Mouse (Mus musculus): Measurements from ENCODE around the gene 2610528J11Rik. TPM values are rescaled to one million over a fixed set of nuclear protein-coding genes. Genes with fewer than 3 reads are reported as not detected.

Gene 2610528J11Rik
- polyA plus RNA-seq, 1 experiment from 2014 or later: 5.0 TPM

GRCm38 (mm10) chr4:118522248-118522647 lies 4.6 kb upstream of the 2610528J11Rik start:
- Histone ChIP-seq H3K36me3 (no peaks in the 10 kb centered on the region), H3K9me3 (no peaks in the 10 kb centered on the region), H3K4me2 (no peak overlapping the region), H3K4me1 (peaks cover 6% of the 10 kb centered on the region), H3K9ac (no peak overlapping the region), H3K4me3 (no peak overlapping the region), H3K27ac (no peak overlapping the region), H3K27me3 (peaks cover 6% of the 10 kb centered on the region; the same call in 1 of the 2 replicates)
- no peak for ATAC-seq (ENCODE audit: insufficient number of reproducible peaks, insufficient read depth, low FRiP score, low TSS enrichment, low read depth)
- 85% methylated on average over 7 of the region's 7 CpGs for WGBS

DNA sequence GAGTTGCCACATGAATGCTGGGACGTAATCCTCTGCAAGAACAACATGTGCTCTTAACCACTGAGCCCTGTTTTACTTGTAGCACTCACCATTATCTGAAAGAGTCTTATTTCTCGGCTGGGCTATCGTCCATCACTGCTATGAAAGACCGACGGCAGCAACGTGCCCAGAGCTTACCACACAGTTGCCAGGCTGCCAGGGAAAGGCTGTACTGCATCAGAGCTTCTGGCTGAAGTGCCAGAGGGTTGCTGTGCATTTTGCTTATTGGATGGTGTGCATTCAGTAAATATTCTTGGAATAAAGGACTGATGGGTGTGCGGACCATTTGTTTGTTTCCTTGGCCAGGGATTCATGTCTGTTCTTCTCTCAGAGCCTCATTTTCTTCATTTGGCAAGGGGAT lies 2.8 kb upstream of the 2610528J11Rik start:
- Histone ChIP-seq H3K9ac (no peak overlapping the region), H3K27ac (no peak overlapping the region; the same call in 1 of the 2 replicates)
- ATAC-seq (ENCODE audit: insufficient number of reproducible peaks, insufficient read depth, low FRiP score, low TSS enrichment, low read depth): no peak

DNA sequence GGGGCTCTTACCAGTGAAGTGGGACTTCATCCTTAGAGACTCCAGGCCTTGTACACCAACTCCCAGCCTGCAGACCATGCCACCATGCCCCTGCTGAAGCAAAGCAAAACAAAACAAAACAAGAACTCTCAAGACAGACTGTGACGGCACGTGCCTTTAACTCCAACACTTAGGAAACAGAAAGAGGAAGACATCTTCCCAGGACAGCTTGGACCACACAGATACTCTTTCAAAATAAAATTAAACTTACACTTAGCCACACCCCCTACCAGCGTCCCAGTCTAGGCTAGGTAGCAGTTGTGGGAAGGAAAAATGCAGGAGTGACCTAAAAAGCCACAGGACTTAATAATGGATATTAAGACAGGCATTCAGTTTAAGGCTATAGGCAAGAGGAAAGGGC lies 1.0 kb upstream of the 2610528J11Rik start:
- Histone ChIP-seq H3K4me1 (peaks cover 4% of the 10 kb centered on the region; the same call in 1 of the 2 replicates), H3K9ac (no peak overlapping the region), H3K27ac (no peak overlapping the region), H3K4me3 (no peak overlapping the region), H3K36me3 (no peaks in the 10 kb centered on the region), H3K4me2 (no peak overlapping the region), H3K27me3 (no peaks in the 10 kb centered on the region), H3K9me3 (no peaks in the 10 kb centered on the region)
- no peak for ATAC-seq (ENCODE audit: insufficient number of reproducible peaks, insufficient read depth, low FRiP score, low TSS enrichment, low read depth)
- 69% methylated on average over 3 of the region's 3 CpGs for WGBS

More for the DNA sequence above, 2.8 kb upstream of the 2610528J11Rik start:
- no peaks in the 10 kb centered on the region for H3K9me3 ChIP-seq
- H3K4me3 ChIP-seq: no peak overlapping the region
- WGBS: 79% methylated on average over 7 of the region's 7 CpGs
- no peak overlapping the region for H3K4me2 ChIP-seq
- peaks cover 4% of the 10 kb centered on the region; the same call in 1 of the 2 replicates for H3K4me1 ChIP-seq
- no peaks in the 10 kb centered on the region for H3K27me3 ChIP-seq
- H3K36me3 ChIP-seq: no peaks in the 10 kb centered on the region

GRCm38 (mm10) chr4:118527335-118527681 lies 509 bp downstream of the 2610528J11Rik start:
- Histone ChIP-seq H3K27me3 (no peaks in the 10 kb centered on the region), H3K4me3 (peak overlapping the region; percentile 28), H3K4me2 (peak overlapping the region; percentile 31), H3K36me3 (no peaks in the 10 kb centered on the region), H3K27ac (no peak overlapping the region), H3K4me1 (peaks cover 4% of the 10 kb centered on the region; the same call in 1 of the 2 replicates), H3K9ac (no peak overlapping the region), H3K9me3 (no peaks in the 10 kb centered on the region)
- ATAC-seq (ENCODE audit: insufficient number of reproducible peaks, insufficient read depth, low FRiP score, low TSS enrichment, low read depth): no peak
- 28% methylated on average over 5 of the region's 5 CpGs for WGBS

DNA sequence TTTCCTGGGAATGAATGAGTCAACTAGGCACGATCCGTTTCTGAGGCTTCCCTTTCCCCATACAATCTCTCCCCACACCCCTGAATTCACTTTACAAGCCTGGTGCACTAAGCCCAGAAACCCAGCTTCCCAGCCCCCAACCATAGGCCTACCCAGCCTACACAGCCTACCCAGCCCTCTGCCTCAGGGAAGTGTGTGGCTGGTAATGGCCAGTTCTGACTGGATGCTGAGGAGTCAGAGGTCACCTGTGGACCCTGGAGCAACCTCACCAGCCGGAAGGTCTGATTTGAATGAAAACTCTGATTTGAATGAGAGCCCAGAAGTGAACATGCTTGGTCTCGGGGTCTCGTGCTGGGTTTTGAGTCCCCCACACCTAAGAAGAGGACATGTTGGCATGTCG lies 921 bp downstream of the 2610528J11Rik start:
- no peaks in the 10 kb centered on the region for H3K27me3 ChIP-seq
- no peak overlapping the region for H3K9ac ChIP-seq
- H3K4me3 ChIP-seq: no peak overlapping the region
- no peak overlapping the region for H3K27ac ChIP-seq
- no peak for ATAC-seq (ENCODE audit: insufficient number of reproducible peaks, insufficient read depth, low FRiP score, low TSS enrichment, low read depth)
- H3K4me1 ChIP-seq: peaks cover 4% of the 10 kb centered on the region; the same call in 1 of the 2 replicates
- no peaks in the 10 kb centered on the region for H3K36me3 ChIP-seq
- WGBS: 68% methylated on average over 6 of the region's 6 CpGs
- H3K9me3 ChIP-seq: no peaks in the 10 kb centered on the region
- H3K4me2 ChIP-seq: 0 out of 2 replicates have a peak overlapping the region, but pooled peaks have one; percentile 9

GRCm38 (mm10) chr4:118532663-118533062 lies 5.9 kb downstream of the 2610528J11Rik start:
- H3K4me1 ChIP-seq: no peaks in the 10 kb centered on the region
- no peak overlapping the region for H3K27ac ChIP-seq
- H3K27me3 ChIP-seq: no peaks in the 10 kb centered on the region
- ATAC-seq (ENCODE audit: insufficient number of reproducible peaks, insufficient read depth, low FRiP score, low TSS enrichment, low read depth): no peak
- H3K9me3 ChIP-seq: no peaks in the 10 kb centered on the region
- H3K4me3 ChIP-seq: no peak overlapping the region
- H3K36me3 ChIP-seq: no peaks in the 10 kb centered on the region
- 79% methylated on average over 5 of the region's 5 CpGs for WGBS
- H3K9ac ChIP-seq: no peak overlapping the region
- H3K4me2 ChIP-seq: no peak overlapping the region

DNA sequence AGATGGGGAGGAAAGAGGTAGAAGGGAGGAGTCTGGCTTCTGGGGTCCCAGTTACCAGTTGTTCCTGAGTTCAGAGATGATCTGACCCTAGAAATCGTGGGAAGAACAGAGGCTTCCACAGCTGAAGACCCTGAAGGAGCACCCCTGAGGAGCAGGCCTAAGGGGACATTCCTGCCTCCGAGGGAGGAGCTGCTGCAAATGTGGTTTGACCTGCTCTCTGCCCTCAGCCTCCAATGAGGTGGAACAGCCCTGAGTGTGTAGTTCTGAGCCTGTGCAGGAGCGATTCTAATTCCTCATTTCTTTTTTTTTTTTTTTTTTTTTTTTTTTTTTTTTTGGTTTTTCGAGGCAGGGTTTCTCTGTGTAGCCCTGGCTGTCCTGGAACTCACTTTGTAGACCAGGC lies 6.4 kb downstream of the 2610528J11Rik start:
- whole genome bisulfite sequencing: 37% methylated on average over 4 of the region's 4 CpGs
- ATAC-seq (ENCODE audit: insufficient number of reproducible peaks, insufficient read depth, low FRiP score, low TSS enrichment, low read depth): no peak

GRCm38 (mm10) chr4:118533605-118534004 lies 6.8 kb downstream of the 2610528J11Rik start:
- Histone ChIP-seq H3K27me3 (no peaks in the 10 kb centered on the region), H3K9me3 (no peaks in the 10 kb centered on the region), H3K4me2 (no peak overlapping the region), H3K9ac (no peak overlapping the region), H3K36me3 (no peaks in the 10 kb centered on the region), H3K4me3 (no peak overlapping the region), H3K4me1 (no peaks in the 10 kb centered on the region), H3K27ac (no peak overlapping the region)
- no peak for ATAC-seq (ENCODE audit: insufficient number of reproducible peaks, insufficient read depth, low FRiP score, low TSS enrichment, low read depth)
- 74% methylated on average over 7 of the region's 7 CpGs for WGBS

More for the DNA sequence above, 6.4 kb downstream of the 2610528J11Rik start:
- Histone ChIP-seq H3K27me3 (no peaks in the 10 kb centered on the region), H3K36me3 (no peaks in the 10 kb centered on the region), H3K4me1 (no peaks in the 10 kb centered on the region), H3K4me3 (no peak overlapping the region), H3K9me3 (no peaks in the 10 kb centered on the region), H3K27ac (no peak overlapping the region), H3K9ac (no peak overlapping the region), H3K4me2 (no peak overlapping the region)

DNA sequence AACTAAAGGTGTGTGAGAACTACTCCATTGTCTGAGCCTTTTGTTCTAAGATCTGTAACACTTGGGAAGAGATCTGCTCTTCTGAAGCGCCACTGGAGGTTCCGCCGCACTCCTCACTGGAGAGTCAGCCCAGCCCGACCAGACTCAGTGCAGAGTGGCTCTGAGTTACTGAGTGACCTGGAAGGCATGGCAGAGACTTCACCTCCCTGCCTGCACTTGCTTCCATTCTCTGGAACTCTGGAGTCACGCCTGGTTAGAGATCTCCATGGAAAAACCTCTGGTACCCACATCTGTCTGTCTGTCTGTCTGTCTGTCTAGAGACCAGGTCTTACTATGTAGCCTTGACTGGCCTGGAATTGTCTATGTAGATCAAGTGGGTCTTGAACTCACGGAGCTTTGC lies 8.8 kb downstream of the 2610528J11Rik start:
- 81% methylated on average over 6 of the region's 6 CpGs for WGBS
- Histone ChIP-seq H3K27me3 (no peaks in the 10 kb centered on the region), H3K36me3 (no peaks in the 10 kb centered on the region), H3K9ac (no peak overlapping the region), H3K27ac (no peak overlapping the region), H3K4me2 (no peak overlapping the region), H3K4me3 (no peak overlapping the region), H3K4me1 (peaks cover 6% of the 10 kb centered on the region), H3K9me3 (no peaks in the 10 kb centered on the region)
- no peak for ATAC-seq (ENCODE audit: insufficient number of reproducible peaks, insufficient read depth, low FRiP score, low TSS enrichment, low read depth)

- no peaks in the 10 kb centered on the region for H3K9me3 ChIP-seq
- H3K4me3 ChIP-seq: no peak overlapping the region
- peaks cover 10% of the 10 kb centered on the region for H3K27me3 ChIP-seq
- no peak overlapping the region for H3K27ac ChIP-seq
- H3K4me2 ChIP-seq: no peak overlapping the region
- WGBS: 38% methylated on average over 6 of the region's 6 CpGs
- H3K9ac ChIP-seq: no peak overlapping the region
- ATAC-seq (ENCODE audit: insufficient number of reproducible peaks, insufficient read depth, low FRiP score, low TSS enrichment, low read depth): no peak
- H3K4me1 ChIP-seq: peaks cover 11% of the 10 kb centered on the region
- no peaks in the 10 kb centered on the region for H3K36me3 ChIP-seq
Measured at GRCm38 (mm10) chr4:118537801-118538200, 11.0 kb downstream of the 2610528J11Rik start.

DNA sequence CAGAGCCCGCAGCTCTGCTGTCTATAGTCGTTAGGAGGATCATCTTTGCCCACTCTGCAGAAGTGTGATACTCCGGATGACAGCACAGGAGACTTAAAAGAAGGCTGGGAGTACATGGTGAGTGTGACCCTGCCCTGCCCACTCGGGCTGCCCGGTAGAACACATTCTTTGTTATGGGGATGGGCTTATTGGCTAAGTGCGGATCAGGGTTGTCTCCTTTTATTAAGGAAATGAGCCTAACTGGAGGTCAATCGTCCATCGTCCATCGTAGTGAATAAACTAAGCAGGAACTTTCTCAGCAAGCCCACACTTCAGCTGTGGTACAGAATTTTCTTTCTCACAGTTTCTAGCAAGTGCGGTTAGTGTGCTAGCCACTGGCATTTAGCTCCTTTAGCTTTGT lies 13.1 kb downstream of the 2610528J11Rik start:
- 17% methylated on average over 10 of the region's 10 CpGs for WGBS
- ATAC-seq (ENCODE audit: insufficient number of reproducible peaks, insufficient read depth, low FRiP score, low TSS enrichment, low read depth): no peak
- H3K36me3 ChIP-seq: no peaks in the 10 kb centered on the region

GRCm38 (mm10) chr4:118542510-118543157 lies 15.8 kb downstream of the 2610528J11Rik start:
- ATAC-seq (ENCODE audit: insufficient number of reproducible peaks, insufficient read depth, low FRiP score, low TSS enrichment, low read depth): no peak
- H3K4me3 ChIP-seq: peak overlapping the region; percentile 35

More for the DNA sequence above, 13.1 kb downstream of the 2610528J11Rik start:
- peaks cover 27% of the 10 kb centered on the region for H3K4me1 ChIP-seq
- H3K27me3 ChIP-seq: peaks cover 13% of the 10 kb centered on the region
- no peak overlapping the region for H3K4me2 ChIP-seq
- no peak overlapping the region for H3K4me3 ChIP-seq
- H3K9ac ChIP-seq: 0 out of 2 replicates have a peak overlapping the region, but pooled peaks have one; percentile 21
- H3K27ac ChIP-seq: no peak overlapping the region
- no peaks in the 10 kb centered on the region for H3K9me3 ChIP-seq

More at GRCm38 (mm10) chr4:118542510-118543157, 15.8 kb downstream of the 2610528J11Rik start:
- Histone ChIP-seq H3K9ac (0 out of 2 replicates have a peak overlapping the region, but pooled peaks have one; percentile 41), H3K36me3 (no peaks in the 10 kb centered on the region), H3K4me2 (peak overlapping the region; percentile 62), H3K27me3 (peaks cover 13% of the 10 kb centered on the region), H3K27ac (peak overlapping the region; percentile 60; the same call in 1 of the 2 replicates), H3K4me1 (peaks cover 27% of the 10 kb centered on the region), H3K9me3 (no peaks in the 10 kb centered on the region)
- 40% methylated on average over 9 of the region's 9 CpGs for WGBS
